Mouse (Mus musculus) erythroblast, embryonic 14.5 days (primary cell): ENCODE data around the gene Ice1.

Source experiments
- GATA1 ChIP-seq: IDR thresholded peaks from 2 replicates; pipeline ENCODE4 v1.6.1; 2012; ENCODE audit warnings: low read length, inconsistent platforms, mixed read lengths
- TAL1 ChIP-seq: IDR thresholded peaks from 3 replicates; pipeline ENCODE4 v1.6.1; 2012; ENCODE audit warnings: low read length, inconsistent platforms, mixed read lengths

- TF ChIP-seq TAL1 (no peak), GATA1 (no peak)
Observed at GRCm38 (mm10) chr13:70677689-70678088, 40.3 kb upstream of the Ice1 start.
